Mouse (Mus musculus) MEL (cell line): Measurements from ENCODE around the gene Anks1. TPM values are rescaled to one million over a fixed set of nuclear protein-coding genes. Genes with fewer than 3 reads are reported as not detected.

Experiments used
- DNase-seq: peaks from one replicate; pipeline ENCODE4 v3.0.0; 2011; ENCODE audit warnings: low read depth, low spot score
- H3K27ac ChIP-seq: 2 replicates; pipeline ENCODE4 v1.5.1; 2012; ENCODE audit warnings: low read depth, mild to moderate bottlenecking, control low read depth, low read length, moderate library complexity; ENCODE audit not compliant: control insufficient read depth
- H3K27me3 ChIP-seq, 2 experiments: fragments of 150-350 bp in 1 of 2; sonication (generic) in 1 of 2; 2 replicates each; pipeline ENCODE4 v1.6.1; 2012; ENCODE audit warnings: low read length in 2 of 2, mild to moderate bottlenecking in 2 of 2, improper control_type of control experiment in 1 of 2, moderate library complexity in 1 of 2; ENCODE audit not compliant: insufficient read depth in 2 of 2, control insufficient read depth in 1 of 2
- H3K36me3 ChIP-seq, 2 experiments: 2 replicates each; pipeline ENCODE4 v1.6.1; 2012 to 2014; ENCODE audit warnings: low read length in 2 of 2, improper control_type of control experiment in 1 of 2, inconsistent platforms in 1 of 2, mild to moderate bottlenecking in 1 of 2; ENCODE audit not compliant: insufficient read depth in 2 of 2, control insufficient read depth in 1 of 2
- H3K4me1 ChIP-seq, 2 experiments: fragments of 150-350 bp in 1 of 2; sonication (generic) in 1 of 2; 2 replicates each; pipeline ENCODE4 v1.6.1; 2012; ENCODE audit warnings: low read length in 2 of 2, improper control_type of control experiment in 1 of 2, mild to moderate bottlenecking in 1 of 2; ENCODE audit not compliant: insufficient read depth in 2 of 2, control insufficient read depth in 1 of 2
- H3K4me3 ChIP-seq, 2 experiments: fragments of 150-350 bp in 1 of 2; sonication (generic) in 1 of 2; 2 replicates each; pipeline ENCODE4 v1.5.1; 2012; ENCODE audit warnings: low read depth in 2 of 2, low read length in 2 of 2, mild to moderate bottlenecking in 2 of 2, moderate library complexity in 2 of 2, control low read depth in 1 of 2, improper control_type of control experiment in 1 of 2; ENCODE audit not compliant: control insufficient read depth in 1 of 2, insufficient read depth in 1 of 2
- H3K79me2 ChIP-seq: 2 replicates; pipeline ENCODE4 v1.6.1; 2012; ENCODE audit warnings: mild to moderate bottlenecking, low read length, moderate library complexity; ENCODE audit not compliant: control insufficient read depth, poor library complexity, insufficient read depth
- H3K9ac ChIP-seq: 2 replicates; pipeline ENCODE4 v1.6.1; 2012; ENCODE audit warnings: low read depth, mild to moderate bottlenecking, control low read depth, low read length, moderate library complexity; ENCODE audit not compliant: control insufficient read depth, poor library complexity, severe bottlenecking
- H3K9me3 ChIP-seq: fragments of 150-350 bp; sonication (generic); replicated peaks from 2 replicates; pipeline ENCODE4 v1.6.1; 2012; ENCODE audit warnings: mild to moderate bottlenecking, low read length, improper control_type of control experiment, moderate library complexity; ENCODE audit not compliant: insufficient read depth
- ETS1 ChIP-seq: IDR thresholded peaks from 2 replicates; pipeline ENCODE4 v1.6.1; 2012; ENCODE audit warnings: low read depth, mild to moderate bottlenecking, inconsistent platforms, low read length, improper control_type of control experiment, moderate library complexity
- GABPA ChIP-seq: IDR thresholded peaks from 2 replicates; pipeline ENCODE4 v1.6.1; 2012; ENCODE audit warnings: low read depth, mild to moderate bottlenecking, inconsistent platforms, low read length, improper control_type of control experiment, moderate library complexity
- HCFC1 ChIP-seq: IDR thresholded peaks from 2 replicates; pipeline ENCODE4 v1.6.1; 2012; ENCODE audit warnings: low read depth, mild to moderate bottlenecking, inconsistent platforms, low read length, improper control_type of control experiment, moderate library complexity
- JUND ChIP-seq: IDR thresholded peaks from 2 replicates; pipeline ENCODE4 v1.6.1; 2011; ENCODE audit warnings: low read depth, mild to moderate bottlenecking, improper control_type of control experiment, low read length
- MAFK ChIP-seq: IDR thresholded peaks from 2 replicates; pipeline ENCODE4 v1.6.1; 2011; ENCODE audit warnings: low read depth, mild to moderate bottlenecking, low read length, improper control_type of control experiment, borderline replicate concordance
- MEF2A ChIP-seq: IDR thresholded peaks from 2 replicates; pipeline ENCODE4 v1.6.1; 2014; ENCODE audit warnings: low read depth, mild to moderate bottlenecking, inconsistent platforms, low read length, improper control_type of control experiment; ENCODE audit not compliant: poor library complexity, insufficient replicate concordance, severe bottlenecking; ENCODE audit errors: extremely low read depth
- MYC ChIP-seq: IDR thresholded peaks from 2 replicates; pipeline ENCODE4 v1.6.1; 2011; ENCODE audit warnings: low read depth, mild to moderate bottlenecking, low read length, improper control_type of control experiment, moderate library complexity
- NELFE ChIP-seq: IDR thresholded peaks from 2 replicates; pipeline ENCODE4 v1.6.1; 2011; ENCODE audit warnings: low read depth, low read length, improper control_type of control experiment
- NRF1 ChIP-seq: IDR thresholded peaks from 2 replicates; pipeline ENCODE4 v1.6.1; 2014; ENCODE audit warnings: low read depth, mild to moderate bottlenecking, inconsistent platforms, low read length, improper control_type of control experiment, moderate library complexity; ENCODE audit not compliant: poor library complexity, insufficient read depth, severe bottlenecking
- POLR2AphosphoS2 ChIP-seq: IDR thresholded peaks from 2 replicates; pipeline ENCODE4 v1.6.1; 2011; ENCODE audit warnings: low read length, improper control_type of control experiment
- POLR2AphosphoS5 ChIP-seq: IDR thresholded peaks from 2 replicates; pipeline ENCODE4 v1.6.1; 2012; ENCODE audit warnings: low read depth, borderline replicate concordance, mild to moderate bottlenecking, inconsistent platforms, low read length, moderate library complexity, mixed read lengths
- RAD21 ChIP-seq: IDR thresholded peaks from 2 replicates; pipeline ENCODE4 v1.6.1; 2011; ENCODE audit warnings: mild to moderate bottlenecking, low read depth, low read length, improper control_type of control experiment
- SMC3 ChIP-seq: IDR thresholded peaks from 2 replicates; pipeline ENCODE4 v1.6.1; 2011; ENCODE audit warnings: low read depth, low read length, improper control_type of control experiment
- TBP ChIP-seq: IDR thresholded peaks from 2 replicates; pipeline ENCODE4 v1.8.0; 2011; ENCODE audit warnings: low read depth, low read length, improper control_type of control experiment
- TCF12 ChIP-seq: IDR thresholded peaks from 2 replicates; pipeline ENCODE4 v1.6.1; 2014; ENCODE audit warnings: low read depth, mild to moderate bottlenecking, inconsistent platforms, low read length, improper control_type of control experiment, moderate library complexity
- USF1 ChIP-seq: IDR thresholded peaks from 2 replicates; pipeline ENCODE4 v1.6.1; 2014; ENCODE audit warnings: low read depth, mild to moderate bottlenecking, inconsistent platforms, low read length, improper control_type of control experiment, moderate library complexity
- USF2 ChIP-seq, 2 experiments: IDR thresholded peaks; 2 replicates each; pipeline ENCODE4 v1.6.1; 2011 to 2012; ENCODE audit warnings: improper control_type of control experiment in 2 of 2, low read length in 2 of 2, borderline replicate concordance in 1 of 2, inconsistent platforms in 1 of 2, low read depth in 1 of 2, mild to moderate bottlenecking in 1 of 2; ENCODE audit not compliant: insufficient read depth in 1 of 2
- ZC3H11A ChIP-seq: IDR thresholded peaks from 2 replicates; pipeline ENCODE4 v1.6.1; 2012; ENCODE audit warnings: low read depth, mild to moderate bottlenecking, inconsistent platforms, low read length, improper control_type of control experiment
- ZMIZ1 ChIP-seq: IDR thresholded peaks from 2 replicates; pipeline ENCODE4 v1.6.1; 2012; ENCODE audit warnings: low read depth, mild to moderate bottlenecking, inconsistent platforms, low read length, improper control_type of control experiment, moderate library complexity
- ZNF384 ChIP-seq: IDR thresholded peaks from 2 replicates; pipeline ENCODE4 v1.6.1; 2012; ENCODE audit warnings: low read depth, mild to moderate bottlenecking, inconsistent platforms, low read length, improper control_type of control experiment
- polyA plus RNA-seq, 2 experiments: library from polyadenylated mRNA; stranded (reverse) in 1 of 2; unstranded in 1 of 2; fragments of >175 nt in 1 of 2; fragments of >200 nt in 1 of 2; gene quantifications; 2 replicates each; pipeline versions ENCODE4 v1.2.1 to v1.2.4; 2012; ENCODE audit warnings: low replicate concordance in 2 of 2, low read depth in 1 of 2; ENCODE audit not compliant: insufficient read length in 2 of 2, insufficient read depth in 1 of 2, missing spikeins in 1 of 2
- total RNA-seq: library from RNA; depleted of rRNA; stranded (reverse); fragments of 300-350 nt; gene quantifications from 2 replicates; pipeline ENCODE4 v1.2.3, GENCODE M21; 2012

Gene Anks1
- total and polyA plus RNA-seq, 3 experiments, result 11.9 to 15.9 TPM; not detected in 1

DNA sequence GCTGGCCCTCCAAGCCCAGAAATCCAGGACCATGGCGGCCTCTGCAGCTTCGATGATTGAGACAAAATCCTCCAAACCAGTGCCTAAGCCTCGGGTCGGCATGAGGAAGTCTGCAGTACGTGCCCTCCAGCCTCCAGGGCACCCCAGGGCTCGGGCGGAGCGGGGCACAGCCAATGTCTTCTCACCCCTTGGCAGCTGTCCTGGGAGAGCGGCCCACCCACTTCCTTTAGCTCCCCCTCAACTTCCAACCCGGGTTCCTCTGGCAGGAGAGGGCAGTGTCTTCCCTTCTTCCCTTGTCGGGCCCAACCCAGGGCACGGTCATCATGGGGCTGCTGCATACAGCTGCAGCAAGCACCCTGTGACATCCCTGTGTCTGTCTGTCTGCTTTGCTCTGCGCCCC lies 149.2 kb downstream of the Anks1 start:
- H3K36me3 ChIP-seq, result peaks cover 0 to 6% of the 10 kb centered on the region in 2 experiments; a peak in 1 of 4 replicates
- no peak for DNase-seq

DNA sequence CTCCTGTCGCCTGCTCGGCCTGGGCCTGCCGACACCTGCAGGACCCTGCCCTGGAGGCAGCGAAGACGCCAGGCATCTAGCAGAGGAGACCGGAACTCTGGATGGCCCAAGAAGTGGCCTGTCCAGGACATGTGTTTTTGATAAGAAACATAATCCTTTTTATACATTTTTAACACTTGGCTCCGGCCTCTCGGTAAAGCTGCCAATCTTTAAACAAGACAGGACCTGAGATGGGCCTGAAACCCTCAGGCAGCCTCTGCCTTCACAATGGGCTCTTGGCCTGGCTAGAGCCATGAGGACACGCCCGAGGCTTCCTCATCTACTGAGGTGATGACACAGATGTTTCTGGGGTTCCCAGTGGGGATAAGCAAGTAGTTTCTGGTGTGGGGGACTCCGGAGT lies 151.6 kb downstream of the Anks1 start:
- no peaks in the 10 kb centered on the region for H3K9me3 ChIP-seq
- no peak overlapping the region for H3K9ac ChIP-seq
- TF ChIP-seq RAD21 (no peak), POLR2AphosphoS2 (no peak), USF2 (IDR thresholded peaks at IDR 0.05; ENCODE audit: borderline replicate concordance in 1 of 2, insufficient read depth in 1 of 2, low read depth in 1 of 2, low read length in 2 of 2) (no peak), HCFC1 (no peak), MYC (no peak), JUND (no peak)
- H3K36me3 ChIP-seq, result peaks cover 0 to 10% of the 10 kb centered on the region in 2 experiments; a peak in 2 of 4 replicates
- no peak overlapping the region for H3K4me3 ChIP-seq
- H3K4me1 ChIP-seq, result peaks cover 0 to 11% of the 10 kb centered on the region in 2 experiments; a peak in 2 of 4 replicates
- H3K27ac ChIP-seq, result no peak overlapping the region
- no peak for DNase-seq
- H3K27me3 ChIP-seq, result no peaks in the 10 kb centered on the region
- H3K79me2 ChIP-seq, result no peaks in the 10 kb centered on the region; the same call in 1 of the 2 replicates

More for the DNA sequence above, 149.2 kb downstream of the Anks1 start:
- no peak for TF ChIP-seq MEF2A
- TF ChIP-seq MYC, result no peak
- TF ChIP-seq POLR2AphosphoS2, result no peak
- no peak for TF ChIP-seq POLR2AphosphoS5
- no peak for TF ChIP-seq NELFE
- TF ChIP-seq TCF12, result no peak
- TF ChIP-seq NRF1, result no peak
- TF ChIP-seq GABPA, result no peak
- TF ChIP-seq ZMIZ1, result no peak
- TF ChIP-seq SMC3, result no peak
- no peak for TF ChIP-seq ZNF384
- TF ChIP-seq HCFC1, result no peak
- TF ChIP-seq USF1, result no peak
- TF ChIP-seq MAFK, result no peak
- no peak for TF ChIP-seq ETS1
- TF ChIP-seq ZC3H11A, result no peak
- TF ChIP-seq TBP, result no peak
- TF ChIP-seq, all 39 proteins: peak for 0
- H3K4me1 ChIP-seq, result peaks cover 0 to 6% of the 10 kb centered on the region in 2 experiments; a peak in 2 of 4 replicates
- no peak overlapping the region for H3K9ac ChIP-seq
- no peak overlapping the region for H3K4me3 ChIP-seq
- no peaks in the 10 kb centered on the region for H3K27me3 ChIP-seq
- no peak overlapping the region for H3K27ac ChIP-seq
- H3K9me3 ChIP-seq, result no peaks in the 10 kb centered on the region
- H3K79me2 ChIP-seq, result no peaks in the 10 kb centered on the region
